Mouse (Mus musculus) megakaryocyte progenitor cell, adult 5-6 weeks (primary cell): ENCODE data around the gene Wdr47. TPM values are rescaled to one million over a fixed set of nuclear protein-coding genes. Genes with fewer than 3 reads are reported as not detected.
"Not testable (repeated sequence)": the region's sequence is repeated elsewhere in the genome, so short reads cannot be mapped to it uniquely, and the experiment has no call there.

Experiments
- ATAC-seq: replicated peaks from 2 replicates; pipeline ENCODE4 v1.8.0; 2016; ENCODE audit warnings: mild to moderate bottlenecking, moderate TSS enrichment, inconsistent platforms; ENCODE audit not compliant: poor library complexity
- total RNA-seq, 2 experiments: library from RNA; stranded (forward) in 1 of 2; stranded (reverse) in 1 of 2; fragments of 157-497, 149-512 nt in 1 of 2; fragments of 200-1000 nt in 1 of 2; gene quantifications; 2 replicates each; pipeline versions ENCODE4 v1.2.3 to v1.2.4; 2015 to 2017

Gene Wdr47
- total RNA-seq, 2 experiments from 2014 or later, result 2.4 to 8.9 TPM

DNA sequence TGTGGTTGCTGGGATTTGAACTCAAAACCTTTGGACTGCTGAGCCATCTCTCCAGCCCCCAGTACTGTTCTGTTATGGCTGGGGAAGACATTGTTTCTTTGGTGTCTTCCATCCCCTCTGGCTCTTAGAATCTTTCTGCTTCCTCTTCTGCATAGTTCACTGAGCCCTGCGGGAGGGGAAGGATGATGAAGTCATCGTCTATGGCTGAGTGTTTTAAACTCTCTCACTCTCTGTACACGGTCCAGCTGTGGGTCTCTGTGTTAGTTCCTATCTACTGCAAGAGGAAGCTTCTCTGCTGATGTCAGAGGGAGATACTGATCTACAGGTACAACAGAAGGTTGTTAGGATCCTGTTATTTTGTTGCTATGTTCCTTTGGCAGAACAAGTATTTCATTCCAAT lies 17.8 kb downstream of the Wdr47 start:
- 0 out of 2 replicates have a peak, but pooled peaks have one; percentile 34 for ATAC-seq

DNA sequence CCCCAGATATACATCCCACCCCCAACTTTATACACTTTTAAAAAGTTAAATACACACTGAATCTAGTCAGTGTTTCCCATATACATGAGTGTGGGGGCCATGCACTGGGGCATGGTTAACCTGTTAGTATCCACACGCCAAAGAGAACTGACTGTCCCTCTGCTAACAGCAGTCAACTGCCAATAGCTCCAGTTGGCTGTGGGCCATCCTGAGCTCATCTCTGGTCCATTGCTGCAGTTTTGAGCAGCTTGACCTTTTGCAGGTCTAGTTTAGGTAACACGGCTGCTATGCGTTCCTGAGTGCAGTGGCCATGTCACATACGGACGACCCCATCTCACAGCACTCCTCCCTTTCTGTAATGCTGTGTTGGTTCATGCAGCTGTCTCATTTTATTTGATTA lies 43.7 kb downstream of the Wdr47 start:
- ATAC-seq, result no peak

DNA sequence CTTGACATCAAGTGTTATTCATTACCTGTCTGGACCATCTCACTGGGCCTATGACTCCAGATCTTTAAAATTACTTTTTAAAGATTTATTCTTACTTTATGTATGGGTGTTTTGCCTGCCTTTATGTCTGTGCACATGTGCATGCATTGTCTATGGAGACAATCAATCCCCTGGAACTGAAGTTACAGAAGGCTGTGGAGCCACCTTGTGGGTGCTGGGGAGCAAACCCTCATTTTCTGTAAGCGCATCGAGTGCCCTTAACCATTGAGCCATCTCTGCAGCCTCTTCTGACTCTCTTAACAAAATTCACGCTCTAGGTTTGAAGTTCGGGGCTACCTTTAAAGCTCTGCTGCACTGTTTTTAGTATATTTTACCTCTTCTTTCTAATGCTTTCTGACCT lies 48.3 kb downstream of the Wdr47 start:
- peak; percentile 63; the same call in 1 of the 2 replicates for ATAC-seq

DNA sequence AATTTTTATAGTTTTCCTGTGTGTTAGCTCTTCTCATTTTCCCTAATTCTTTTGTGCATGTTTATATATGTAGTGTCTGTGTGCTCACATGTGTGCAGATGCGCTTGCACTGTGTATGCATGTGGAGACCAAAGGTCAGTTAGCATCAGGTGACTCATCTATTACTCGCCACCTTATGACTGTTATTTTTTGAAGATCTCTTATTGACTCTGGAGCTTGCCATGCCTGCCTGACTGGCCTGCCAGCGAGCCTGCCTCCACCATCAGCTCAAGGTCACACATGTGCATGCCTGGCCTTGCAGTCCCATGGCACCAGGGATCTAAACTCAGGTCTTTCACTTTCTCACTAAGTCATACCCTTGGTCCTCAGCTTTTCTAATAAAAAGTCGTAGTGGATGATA lies 49.9 kb downstream of the Wdr47 start:
- ATAC-seq, result no peak

DNA sequence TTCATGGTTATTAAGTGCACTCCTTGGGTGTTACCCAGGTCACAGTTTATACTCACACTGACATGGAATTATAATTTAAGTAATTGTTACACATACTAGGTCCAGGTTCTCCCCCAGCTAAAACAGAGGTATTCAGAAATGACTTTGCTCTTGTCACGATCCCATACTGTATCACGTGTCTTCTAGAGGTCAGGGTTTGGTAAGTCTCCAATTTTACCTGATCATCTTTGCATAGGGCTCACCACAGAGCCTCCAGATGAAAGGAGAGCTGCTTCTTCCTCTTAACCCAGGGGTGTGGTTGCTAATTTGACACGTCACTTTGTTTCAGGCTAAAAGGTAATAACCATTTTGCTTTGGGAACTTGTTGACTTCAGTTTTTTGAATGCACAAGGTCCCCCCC lies 53.8 kb downstream of the Wdr47 start:
- ATAC-seq, result no peak

DNA sequence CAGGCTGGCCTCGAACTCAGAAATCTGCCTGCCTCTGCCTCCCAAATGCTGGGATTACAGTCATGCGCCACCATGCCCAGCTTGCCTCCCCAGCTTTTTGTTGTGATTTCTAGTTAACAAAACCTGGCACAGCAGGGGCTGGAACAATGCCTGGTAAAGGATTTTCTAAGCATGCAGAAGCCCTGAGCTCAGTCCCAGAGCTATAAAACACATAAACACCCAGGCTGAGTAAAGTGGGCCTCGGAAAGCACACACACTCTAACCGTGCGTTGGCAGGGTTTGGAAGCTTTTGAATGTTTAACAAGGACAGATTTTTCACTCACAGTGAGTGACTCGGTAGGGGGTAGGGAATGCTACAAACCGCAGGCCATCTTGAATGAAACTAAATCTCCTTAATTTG lies 55.0 kb downstream of the Wdr47 start:
- ATAC-seq, result no peak

DNA sequence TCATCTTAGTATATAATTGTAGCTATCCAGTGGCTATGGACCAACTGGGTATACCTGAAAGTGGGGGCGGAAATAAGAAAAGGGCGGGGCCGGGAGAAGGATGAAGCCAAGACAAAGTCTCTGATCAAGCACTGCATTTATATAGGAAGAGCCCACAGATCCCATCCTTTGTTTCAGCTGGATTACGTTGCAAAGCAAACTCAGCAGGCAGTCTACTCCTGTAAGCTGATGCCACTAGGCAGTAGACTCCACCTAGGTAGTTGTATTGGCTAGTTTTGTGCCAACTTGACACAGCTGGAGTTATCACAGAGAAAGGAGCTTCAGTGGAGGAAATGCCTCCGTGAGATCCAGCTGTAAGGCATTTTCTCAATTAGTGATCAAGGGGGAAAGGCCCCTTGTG lies 56.6 kb downstream of the Wdr47 start:
- not testable (repeated sequence) for ATAC-seq

DNA sequence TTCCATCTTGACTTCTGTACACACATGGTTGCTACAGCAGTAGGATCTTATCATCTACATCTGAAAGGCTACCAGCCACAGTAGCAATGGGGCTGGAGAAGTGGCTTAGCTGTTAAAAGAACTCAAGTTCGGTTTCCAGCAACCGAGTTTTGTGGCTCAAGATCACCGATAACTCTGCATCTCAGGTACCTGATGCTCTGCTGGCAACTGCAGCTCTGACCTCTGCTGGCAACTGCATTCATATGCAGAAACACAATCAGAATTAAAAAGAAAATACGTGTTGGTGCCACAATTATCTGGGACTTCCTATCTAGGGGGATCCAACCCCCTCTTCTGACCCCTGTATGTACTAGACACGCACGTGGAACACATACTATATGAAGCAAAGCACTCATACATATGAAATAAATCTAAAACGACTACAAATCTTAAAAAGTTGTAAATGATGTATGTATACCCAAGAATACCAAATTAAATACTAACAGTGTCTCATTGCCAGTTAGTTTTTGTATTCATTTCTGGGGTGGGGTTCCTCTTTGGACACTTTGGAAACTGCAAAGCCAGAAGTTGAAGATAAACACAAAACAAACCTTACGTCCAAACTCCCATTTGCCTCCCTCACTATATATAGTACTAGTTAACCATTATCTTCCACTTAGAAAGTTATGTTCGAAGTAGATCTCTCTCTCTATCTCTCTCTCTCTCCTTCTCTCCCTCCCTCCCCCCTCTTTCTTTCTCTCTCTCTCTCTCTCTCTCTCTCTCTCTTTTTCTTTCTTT lies 62.0 kb downstream of the Wdr47 start:
- peak; percentile 52 for ATAC-seq

DNA sequence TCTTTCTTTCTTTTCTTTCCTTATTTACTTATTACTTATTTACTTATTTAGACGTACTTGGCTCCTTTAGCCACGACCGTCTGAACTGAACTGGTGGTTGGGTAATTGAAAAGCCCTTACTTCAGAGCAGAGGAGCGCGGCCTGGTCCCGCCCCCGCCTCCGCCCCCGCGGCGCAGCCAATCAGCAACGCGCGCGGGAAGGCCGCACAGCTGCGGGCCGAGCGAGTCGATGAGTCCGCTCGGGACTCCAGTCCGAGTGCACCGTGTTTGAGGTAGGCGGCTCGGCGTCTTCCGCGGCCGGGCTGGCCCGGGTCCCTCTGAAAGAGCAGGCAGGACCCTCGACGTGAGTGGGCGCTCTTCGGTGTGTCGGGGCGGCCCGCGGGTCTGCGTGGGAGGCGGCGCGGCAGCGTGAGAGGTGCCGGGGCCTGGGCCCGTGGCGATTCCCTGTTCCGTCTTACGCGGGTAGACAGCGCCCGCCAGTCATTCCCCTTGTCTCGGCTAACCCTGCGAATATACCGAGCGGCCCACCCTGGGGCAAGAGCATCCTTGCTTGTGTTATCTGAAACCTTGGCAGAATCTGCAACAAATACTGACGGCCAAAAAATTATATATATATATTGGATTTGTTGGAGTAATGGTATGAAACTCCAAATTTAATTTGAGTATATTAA lies 62.8 kb downstream of the Wdr47 start, which contains the start of gene Clcc1:
Gene Clcc1 (plus strand): TSS at position 204 of the 670 bp plus-strand sequence.
- peak; percentile 96 for ATAC-seq

DNA sequence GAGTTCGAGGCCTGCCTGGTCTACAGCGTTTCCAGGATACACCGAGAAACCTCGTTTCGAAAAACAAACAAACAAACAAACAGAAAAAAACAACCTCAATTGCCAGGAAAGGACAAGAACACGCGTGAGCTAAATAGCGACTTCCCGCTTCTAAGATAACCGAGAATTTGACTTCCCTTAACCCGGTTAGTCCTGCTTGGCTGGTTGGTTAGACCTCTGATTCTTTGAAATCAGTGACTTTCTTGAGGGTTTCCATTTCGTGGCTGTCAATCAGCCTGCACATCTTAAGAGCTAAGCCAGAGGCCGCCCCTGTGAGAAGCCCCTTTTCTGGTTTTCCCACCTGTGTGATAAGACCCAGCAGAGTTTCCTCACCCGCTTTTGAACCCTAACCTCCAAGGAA lies 63.5 kb downstream of the Wdr47 start:
- ATAC-seq, result no peak

DNA sequence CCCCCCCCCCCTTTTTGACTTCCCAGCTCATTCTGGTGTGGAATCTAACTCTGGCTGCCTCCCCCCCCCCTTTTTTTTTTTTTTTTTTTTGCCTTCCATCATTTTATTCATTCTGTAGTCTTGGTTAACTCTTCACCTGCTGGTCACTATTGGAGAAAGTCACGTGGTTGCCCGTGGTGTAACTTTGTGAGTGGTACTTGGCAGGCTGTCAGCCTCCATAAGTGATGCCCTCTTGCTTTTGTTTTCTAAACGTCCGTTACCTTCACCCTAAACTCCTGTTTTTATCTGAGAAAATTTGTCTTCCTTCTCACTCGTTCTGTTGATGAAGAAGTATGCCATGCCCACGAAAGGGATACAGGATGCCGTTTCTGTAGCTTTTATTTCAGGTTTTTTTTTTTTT lies 64.4 kb downstream of the Wdr47 start:
- ATAC-seq, result no peak

DNA sequence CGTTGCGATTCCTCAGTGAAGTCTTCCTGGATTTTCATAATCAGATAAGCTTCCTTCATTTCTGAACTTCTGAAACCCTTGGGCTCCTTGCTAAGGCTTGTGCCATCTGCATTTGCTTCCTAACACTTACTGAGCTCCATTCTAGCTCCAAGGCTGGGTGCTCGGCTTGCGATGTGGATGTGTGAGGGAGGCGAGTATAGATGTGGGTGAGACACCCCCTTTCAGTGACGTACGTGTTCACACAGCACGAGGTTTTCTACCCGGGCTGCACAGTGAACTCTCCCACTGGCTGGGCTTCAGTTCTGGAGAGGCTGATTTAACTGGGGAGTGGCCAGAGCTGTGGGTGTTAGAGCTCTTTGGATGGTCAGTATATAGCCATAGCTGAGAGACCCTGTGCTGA lies 67.5 kb downstream of the Wdr47 start:
- no peak for ATAC-seq

DNA sequence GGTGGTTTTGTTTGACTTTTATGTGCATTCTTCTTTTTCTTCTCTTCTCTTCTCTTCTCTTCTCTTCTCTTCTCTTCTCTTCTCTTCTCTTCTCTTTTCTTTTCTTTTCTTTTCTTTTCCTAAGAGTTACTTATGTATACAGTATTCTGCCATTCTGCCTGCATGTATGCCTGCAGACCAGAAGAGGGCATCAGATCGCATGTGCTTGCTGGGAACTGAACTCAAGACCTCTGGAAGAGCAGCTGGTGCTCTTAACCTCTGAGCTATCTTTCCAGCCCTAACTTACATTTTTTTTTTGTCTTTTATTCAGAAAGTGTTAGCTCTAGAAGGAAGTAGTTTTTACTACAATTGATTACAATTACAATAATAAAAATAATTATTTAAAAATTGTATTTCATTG lies 69.9 kb downstream of the Wdr47 start:
- peak; percentile 48; the same call in 1 of the 2 replicates for ATAC-seq

DNA sequence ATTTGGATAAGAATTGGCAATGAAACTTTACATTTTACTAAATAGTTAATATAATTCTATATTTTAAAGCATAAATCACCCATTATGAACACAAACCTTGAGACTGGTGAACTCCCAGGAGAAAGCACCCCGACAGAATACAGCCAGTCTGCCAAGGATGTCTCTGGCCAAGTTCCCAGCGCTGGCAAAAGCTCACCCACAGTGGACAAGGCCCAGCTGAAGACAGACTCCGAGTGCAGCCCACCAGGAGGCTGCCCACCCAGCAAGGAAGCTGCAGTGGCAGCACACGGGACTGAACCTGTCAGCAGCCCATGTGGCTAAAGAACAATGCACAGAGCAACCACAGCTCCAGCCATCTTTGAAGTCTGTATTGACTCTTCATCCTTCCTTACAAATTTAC lies 85.5 kb downstream of the Wdr47 start:
- ATAC-seq, result no peak

DNA sequence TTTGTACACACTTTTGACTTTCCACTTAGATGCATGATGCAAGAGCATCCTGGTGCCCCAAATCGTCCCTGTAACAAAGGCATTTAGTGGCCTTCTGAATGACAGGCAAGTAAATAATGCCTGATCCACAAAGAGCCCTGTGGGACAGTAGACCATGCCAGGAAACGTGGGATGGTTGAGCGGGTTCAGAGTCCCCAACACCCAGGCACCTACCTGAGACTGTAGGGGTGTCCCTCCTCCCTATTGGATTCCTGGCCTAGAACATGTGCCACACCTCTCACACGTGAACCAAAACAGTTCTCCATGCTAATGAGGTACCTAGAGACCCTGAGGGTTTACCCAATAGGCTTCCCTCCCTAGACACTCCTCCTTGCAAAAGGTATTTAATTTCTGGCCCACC lies 89.9 kb downstream of the Wdr47 start:
- ATAC-seq, result no peak

DNA sequence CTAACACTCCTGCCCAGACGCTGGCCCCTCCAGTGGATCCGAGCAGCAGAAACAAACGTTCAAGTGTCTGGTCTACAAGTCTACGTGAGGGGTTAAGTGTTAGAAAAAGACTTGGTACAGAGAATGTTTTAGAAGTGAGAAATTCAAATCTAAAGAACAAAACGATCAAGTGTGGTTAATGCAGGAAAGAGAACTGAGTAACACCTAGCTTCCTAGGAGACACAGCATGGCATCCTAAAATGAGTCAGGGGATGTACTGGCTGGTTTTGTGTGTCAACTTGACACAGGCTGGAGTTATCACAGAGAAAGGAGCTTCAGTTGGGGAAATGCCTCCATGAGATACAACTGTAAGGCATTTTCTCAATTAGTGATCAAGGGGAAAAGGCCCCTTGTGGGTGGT lies 92.5 kb downstream of the Wdr47 start:
- ATAC-seq, result not testable (repeated sequence)

DNA sequence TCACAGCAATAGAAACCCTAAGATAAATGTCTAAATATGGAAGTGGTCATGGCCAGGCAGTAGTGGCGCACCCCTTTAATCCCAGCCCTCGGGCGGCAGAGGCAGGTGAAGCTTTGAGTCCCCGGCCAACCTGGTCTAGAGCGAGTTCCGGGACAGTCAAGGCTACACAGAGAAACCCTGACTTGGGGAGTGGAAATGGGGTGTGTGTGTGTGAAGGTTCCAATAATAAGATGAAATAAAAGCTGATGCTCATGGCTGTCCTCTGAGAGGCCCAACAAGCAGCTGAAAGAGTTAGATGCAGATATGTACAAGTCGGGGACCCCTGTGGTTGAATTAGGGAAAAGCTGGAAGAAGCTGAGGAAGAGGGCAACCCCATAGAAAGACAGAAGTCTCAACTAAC lies 94.6 kb downstream of the Wdr47 start:
- no peak for ATAC-seq

DNA sequence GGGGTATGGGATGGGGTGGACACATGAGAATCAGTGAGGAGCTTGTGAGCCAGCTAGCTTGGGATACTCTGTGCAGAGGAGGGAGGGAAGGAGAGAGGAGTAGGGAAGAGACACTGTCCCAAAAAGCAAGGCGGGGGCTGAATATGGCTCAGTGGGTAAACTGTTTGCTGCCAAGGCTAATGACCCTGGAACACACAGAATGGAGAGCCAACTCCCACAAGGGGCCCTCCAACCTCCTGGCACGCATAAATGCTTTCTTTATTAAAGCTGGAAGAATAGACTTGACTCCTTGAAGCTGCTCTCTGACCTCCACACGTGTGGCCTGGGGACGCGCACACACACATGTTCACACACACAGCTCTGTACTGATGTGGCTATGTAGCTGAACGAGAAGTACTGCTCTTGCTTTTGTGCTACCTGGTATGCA lies 97.9 kb downstream of the Wdr47 start:
- ATAC-seq, result no peak

DNA sequence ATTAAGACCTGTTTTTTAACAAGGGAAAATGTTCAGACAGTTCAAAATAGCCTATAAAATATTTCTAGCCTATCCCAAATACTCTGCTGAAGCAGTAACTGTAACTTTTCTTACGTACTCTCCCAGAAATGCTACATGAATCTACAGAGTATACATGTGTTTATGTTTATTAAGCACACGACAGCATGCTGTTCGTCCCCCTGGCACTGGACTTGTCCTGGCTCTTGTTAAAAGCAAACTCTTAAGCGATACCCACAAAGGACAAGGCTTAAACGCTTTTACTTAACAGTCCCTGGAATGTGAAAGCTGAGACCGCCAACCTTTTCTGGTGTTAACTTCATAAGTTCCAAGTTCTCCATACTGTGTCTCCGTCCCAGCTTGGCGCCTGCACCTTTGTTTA lies 98.4 kb downstream of the Wdr47 start:
- no peak for ATAC-seq

DNA sequence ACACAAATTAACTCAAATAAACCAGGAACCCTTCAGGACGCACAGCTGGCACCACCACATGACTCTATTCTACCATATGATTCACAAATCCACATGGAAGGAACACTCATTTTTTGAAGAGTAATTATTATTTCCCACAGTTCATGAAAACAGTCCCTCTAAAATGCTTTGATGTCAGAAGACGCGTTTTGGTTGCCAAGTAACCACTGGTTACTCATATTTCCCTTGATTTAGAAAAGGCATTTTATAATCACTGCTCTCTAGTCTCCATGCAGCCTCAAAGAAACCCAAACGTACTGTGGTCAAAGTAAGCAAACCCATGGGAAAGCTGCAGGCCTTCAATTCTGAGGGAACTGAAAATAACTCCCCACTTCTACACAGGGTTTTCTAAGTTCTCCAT lies 98.9 kb downstream of the Wdr47 start:
- no peak for ATAC-seq

DNA sequence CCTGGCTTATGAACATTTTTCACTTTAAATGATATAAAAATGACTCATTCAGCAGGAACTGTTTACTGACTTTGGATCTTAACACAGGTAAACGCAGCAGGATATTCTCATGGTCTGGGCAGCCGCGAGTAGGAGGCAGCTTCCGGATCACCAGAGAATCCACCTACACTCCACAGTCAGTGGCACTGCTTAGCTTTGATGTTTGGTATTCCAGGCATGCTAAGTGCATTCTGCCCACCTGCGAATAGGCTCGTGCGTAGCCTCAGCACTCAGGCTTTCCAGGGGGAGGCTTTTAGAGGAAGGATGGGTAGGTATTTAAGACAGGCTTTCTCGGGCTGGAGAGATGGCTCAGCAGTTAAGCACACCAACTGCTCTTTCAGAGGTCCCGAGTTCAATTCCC lies 103.2 kb downstream of the Wdr47 start:
- no peak for ATAC-seq
